Mouse (Mus musculus): ENCODE results near the gene Sulf2. TPM values are rescaled to one million over a fixed set of nuclear protein-coding genes. Genes with fewer than 3 reads are reported as not detected.

Gene Sulf2
- total RNA-seq, 1 experiment from 2014 or later: 60.7 TPM

- no peak for DNase-seq
Measured at GRCm38 (mm10) chr2:166051966-166052365, 103.5 kb downstream of the Sulf2 start.

GRCm38 (mm10) chr2:166051421-166051820 lies 104.0 kb downstream of the Sulf2 start:
- DNase-seq: no peak

GRCm38 (mm10) chr2:166048852-166049251 lies 106.6 kb downstream of the Sulf2 start:
- no peak for DNase-seq

- no peak for DNase-seq
Measured at GRCm38 (mm10) chr2:166047931-166048330, 107.5 kb downstream of the Sulf2 start.

- DNase-seq: peak; percentile 45
Measured at GRCm38 (mm10) chr2:166045549-166046501, 109.6 kb downstream of the Sulf2 start.

GRCm38 (mm10) chr2:166045006-166045405 lies 110.5 kb downstream of the Sulf2 start:
- DNase-seq: no peak

- no peak for DNase-seq
Measured at GRCm38 (mm10) chr2:166042542-166042941, 112.9 kb downstream of the Sulf2 start.

- DNase-seq: no peak
Measured at GRCm38 (mm10) chr2:166039681-166040080, 115.8 kb downstream of the Sulf2 start.

- peak; percentile 80 for DNase-seq
Measured at GRCm38 (mm10) chr2:166035725-166036124, 119.7 kb downstream of the Sulf2 start.

GRCm38 (mm10) chr2:166034967-166035490 lies 120.4 kb downstream of the Sulf2 start:
- DNase-seq: no peak

- no peak for DNase-seq
Measured at GRCm38 (mm10) chr2:166032628-166033027, 122.8 kb downstream of the Sulf2 start.

- peak; percentile 77 for DNase-seq
Measured at GRCm38 (mm10) chr2:166031120-166031929, 124.1 kb downstream of the Sulf2 start.

- DNase-seq: peak; percentile 43
Measured at GRCm38 (mm10) chr2:166030256-166030995, 125.0 kb downstream of the Sulf2 start.

- DNase-seq: no peak
Measured at GRCm38 (mm10) chr2:166029232-166029631, 126.2 kb downstream of the Sulf2 start.

- no peak for DNase-seq
Measured at GRCm38 (mm10) chr2:166027834-166028233, 127.6 kb downstream of the Sulf2 start.

GRCm38 (mm10) chr2:166025943-166026342 lies 129.5 kb downstream of the Sulf2 start:
- no peak for DNase-seq

GRCm38 (mm10) chr2:166024621-166025020 lies 130.8 kb downstream of the Sulf2 start:
- DNase-seq: no peak

GRCm38 (mm10) chr2:166024079-166024478 lies 131.4 kb downstream of the Sulf2 start:
- no peak for DNase-seq

Measured in adrenal gland, postnatal 14 days (tissue).